Mouse (Mus musculus): Measurements from ENCODE around the gene Rbfox1.

- no peak for TF ChIP-seq POLR2A (IDR thresholded peaks at IDR 0.05; ENCODE audit: extremely low read depth, insufficient read depth, low read length)
- TF ChIP-seq CTCF (IDR thresholded peaks at IDR 0.05; ENCODE audit: extremely low read depth, insufficient read depth, low read length): no peak
Measured at GRCm38 (mm10) chr16:6964720-6965583, 1079.8 kb downstream of the Rbfox1 start.

Measured in cortical plate, adult 2 months (tissue).